Mouse (Mus musculus) MEL (cell line): ENCODE results near the gene Cntfr. TPM values are rescaled to one million over a fixed set of nuclear protein-coding genes. Genes with fewer than 3 reads are reported as not detected.

Source experiments
- DNase-seq: peaks from one replicate; pipeline ENCODE4 v3.0.0; 2011; ENCODE audit warnings: low read depth, low spot score
- H3K27ac ChIP-seq: 2 replicates; pipeline ENCODE4 v1.5.1; 2012; ENCODE audit warnings: low read depth, mild to moderate bottlenecking, control low read depth, low read length, moderate library complexity; ENCODE audit not compliant: control insufficient read depth
- H3K27me3 ChIP-seq, 2 experiments: fragments of 150-350 bp in 1 of 2; sonication (generic) in 1 of 2; 2 replicates each; pipeline ENCODE4 v1.6.1; 2012; ENCODE audit warnings: low read length in 2 of 2, mild to moderate bottlenecking in 2 of 2, improper control_type of control experiment in 1 of 2, moderate library complexity in 1 of 2; ENCODE audit not compliant: insufficient read depth in 2 of 2, control insufficient read depth in 1 of 2
- H3K36me3 ChIP-seq, 2 experiments: 2 replicates each; pipeline ENCODE4 v1.6.1; 2012 to 2014; ENCODE audit warnings: low read length in 2 of 2, improper control_type of control experiment in 1 of 2, inconsistent platforms in 1 of 2, mild to moderate bottlenecking in 1 of 2; ENCODE audit not compliant: insufficient read depth in 2 of 2, control insufficient read depth in 1 of 2
- H3K4me1 ChIP-seq, 2 experiments: fragments of 150-350 bp in 1 of 2; sonication (generic) in 1 of 2; 2 replicates each; pipeline ENCODE4 v1.6.1; 2012; ENCODE audit warnings: low read length in 2 of 2, improper control_type of control experiment in 1 of 2, mild to moderate bottlenecking in 1 of 2; ENCODE audit not compliant: insufficient read depth in 2 of 2, control insufficient read depth in 1 of 2
- H3K4me3 ChIP-seq, 2 experiments: fragments of 150-350 bp in 1 of 2; sonication (generic) in 1 of 2; 2 replicates each; pipeline ENCODE4 v1.5.1; 2012; ENCODE audit warnings: low read depth in 2 of 2, low read length in 2 of 2, mild to moderate bottlenecking in 2 of 2, moderate library complexity in 2 of 2, control low read depth in 1 of 2, improper control_type of control experiment in 1 of 2; ENCODE audit not compliant: control insufficient read depth in 1 of 2, insufficient read depth in 1 of 2
- H3K79me2 ChIP-seq: 2 replicates; pipeline ENCODE4 v1.6.1; 2012; ENCODE audit warnings: mild to moderate bottlenecking, low read length, moderate library complexity; ENCODE audit not compliant: control insufficient read depth, poor library complexity, insufficient read depth
- H3K9ac ChIP-seq: 2 replicates; pipeline ENCODE4 v1.6.1; 2012; ENCODE audit warnings: low read depth, mild to moderate bottlenecking, control low read depth, low read length, moderate library complexity; ENCODE audit not compliant: control insufficient read depth, poor library complexity, severe bottlenecking
- H3K9me3 ChIP-seq: fragments of 150-350 bp; sonication (generic); replicated peaks from 2 replicates; pipeline ENCODE4 v1.6.1; 2012; ENCODE audit warnings: mild to moderate bottlenecking, low read length, improper control_type of control experiment, moderate library complexity; ENCODE audit not compliant: insufficient read depth
- CHD1 ChIP-seq: IDR thresholded peaks from 2 replicates; pipeline ENCODE4 v1.6.1; 2012; ENCODE audit warnings: low read depth, mild to moderate bottlenecking, inconsistent platforms, low read length, improper control_type of control experiment
- CTCF ChIP-seq, 3 experiments: IDR thresholded peaks in 2 of 3; conservative IDR thresholded peaks in 1 of 3; 2 replicates each; pipeline ENCODE4 v1.5.1; 2011 to 2012; ENCODE audit warnings: low read length in 3 of 3, low read depth in 2 of 3, mild to moderate bottlenecking in 2 of 3, improper control_type of control experiment in 1 of 3, inconsistent platforms in 1 of 3, mixed read lengths in 1 of 3, moderate library complexity in 1 of 3; ENCODE audit not compliant: control insufficient read depth in 1 of 3, insufficient read depth in 1 of 3, poor library complexity in 1 of 3, severe bottlenecking in 1 of 3
- E2F4 ChIP-seq: IDR thresholded peaks from 2 replicates; pipeline ENCODE4 v1.6.1; 2011; ENCODE audit warnings: low read depth, low read length, improper control_type of control experiment, borderline replicate concordance
- ELF1 ChIP-seq: IDR thresholded peaks from 2 replicates; pipeline ENCODE4 v1.6.1; 2014; ENCODE audit warnings: low read depth, mild to moderate bottlenecking, inconsistent platforms, low read length, improper control_type of control experiment, moderate library complexity
- EP300 ChIP-seq, 2 experiments: IDR thresholded peaks; 2 replicates each; pipeline ENCODE4 v1.6.1; 2011; ENCODE audit warnings: improper control_type of control experiment in 2 of 2, low read length in 2 of 2, low read depth in 1 of 2, mild to moderate bottlenecking in 1 of 2
- ETS1 ChIP-seq: IDR thresholded peaks from 2 replicates; pipeline ENCODE4 v1.6.1; 2012; ENCODE audit warnings: low read depth, mild to moderate bottlenecking, inconsistent platforms, low read length, improper control_type of control experiment, moderate library complexity
- GABPA ChIP-seq: IDR thresholded peaks from 2 replicates; pipeline ENCODE4 v1.6.1; 2012; ENCODE audit warnings: low read depth, mild to moderate bottlenecking, inconsistent platforms, low read length, improper control_type of control experiment, moderate library complexity
- GATA1 ChIP-seq: IDR thresholded peaks from 2 replicates; pipeline ENCODE4 v1.6.1; 2011; ENCODE audit warnings: low read depth, low read length, improper control_type of control experiment
- HCFC1 ChIP-seq: IDR thresholded peaks from 2 replicates; pipeline ENCODE4 v1.6.1; 2012; ENCODE audit warnings: low read depth, mild to moderate bottlenecking, inconsistent platforms, low read length, improper control_type of control experiment, moderate library complexity
- JUND ChIP-seq: IDR thresholded peaks from 2 replicates; pipeline ENCODE4 v1.6.1; 2011; ENCODE audit warnings: low read depth, mild to moderate bottlenecking, improper control_type of control experiment, low read length
- KAT2A ChIP-seq: conservative IDR thresholded peaks from 2 replicates; pipeline ENCODE4 v1.6.1; 2012; ENCODE audit warnings: low read depth, low read length, improper control_type of control experiment, inconsistent platforms
- MAFK ChIP-seq: IDR thresholded peaks from 2 replicates; pipeline ENCODE4 v1.6.1; 2011; ENCODE audit warnings: low read depth, mild to moderate bottlenecking, low read length, improper control_type of control experiment, borderline replicate concordance
- MAX ChIP-seq: IDR thresholded peaks from 2 replicates; pipeline ENCODE4 v1.6.1; 2011; ENCODE audit warnings: low read length, improper control_type of control experiment
- MAZ ChIP-seq: IDR thresholded peaks from 2 replicates; pipeline ENCODE4 v1.6.1; 2012; ENCODE audit warnings: low read depth, mild to moderate bottlenecking, inconsistent platforms, low read length, improper control_type of control experiment
- MYC ChIP-seq: IDR thresholded peaks from 2 replicates; pipeline ENCODE4 v1.6.1; 2011; ENCODE audit warnings: low read depth, mild to moderate bottlenecking, low read length, improper control_type of control experiment, moderate library complexity
- NELFE ChIP-seq: IDR thresholded peaks from 2 replicates; pipeline ENCODE4 v1.6.1; 2011; ENCODE audit warnings: low read depth, low read length, improper control_type of control experiment
- NRF1 ChIP-seq: IDR thresholded peaks from 2 replicates; pipeline ENCODE4 v1.6.1; 2014; ENCODE audit warnings: low read depth, mild to moderate bottlenecking, inconsistent platforms, low read length, improper control_type of control experiment, moderate library complexity; ENCODE audit not compliant: poor library complexity, insufficient read depth, severe bottlenecking
- POLR2A ChIP-seq, 2 experiments: IDR thresholded peaks; 2 replicates each; pipeline ENCODE4 v1.6.1; 2011 to 2012; ENCODE audit warnings: low read length in 2 of 2, mild to moderate bottlenecking in 2 of 2, control low read depth in 1 of 2, improper control_type of control experiment in 1 of 2, low read depth in 1 of 2, moderate library complexity in 1 of 2; ENCODE audit not compliant: control insufficient read depth in 1 of 2, insufficient read depth in 1 of 2, poor library complexity in 1 of 2
- POLR2AphosphoS2 ChIP-seq: IDR thresholded peaks from 2 replicates; pipeline ENCODE4 v1.6.1; 2011; ENCODE audit warnings: low read length, improper control_type of control experiment
- RAD21 ChIP-seq: IDR thresholded peaks from 2 replicates; pipeline ENCODE4 v1.6.1; 2011; ENCODE audit warnings: mild to moderate bottlenecking, low read depth, low read length, improper control_type of control experiment
- RCOR1 ChIP-seq: IDR thresholded peaks from 2 replicates; pipeline ENCODE4 v1.6.1; 2012; ENCODE audit warnings: low read depth, mild to moderate bottlenecking, inconsistent platforms, low read length, improper control_type of control experiment
- SIN3A ChIP-seq: IDR thresholded peaks from 2 replicates; pipeline ENCODE4 v1.6.1; 2012; ENCODE audit warnings: low read length, improper control_type of control experiment, inconsistent platforms
- TAL1 ChIP-seq: IDR thresholded peaks from 2 replicates; pipeline ENCODE4 v1.6.1; 2012; ENCODE audit warnings: mild to moderate bottlenecking, inconsistent platforms, low read length, moderate library complexity, mixed read lengths
- TBP ChIP-seq: IDR thresholded peaks from 2 replicates; pipeline ENCODE4 v1.8.0; 2011; ENCODE audit warnings: low read depth, low read length, improper control_type of control experiment
- USF1 ChIP-seq: IDR thresholded peaks from 2 replicates; pipeline ENCODE4 v1.6.1; 2014; ENCODE audit warnings: low read depth, mild to moderate bottlenecking, inconsistent platforms, low read length, improper control_type of control experiment, moderate library complexity
- ZC3H11A ChIP-seq: IDR thresholded peaks from 2 replicates; pipeline ENCODE4 v1.6.1; 2012; ENCODE audit warnings: low read depth, mild to moderate bottlenecking, inconsistent platforms, low read length, improper control_type of control experiment
- ZKSCAN1 ChIP-seq: IDR thresholded peaks from 2 replicates; pipeline ENCODE4 v1.6.1; 2012; ENCODE audit warnings: low read depth, mild to moderate bottlenecking, inconsistent platforms, low read length, improper control_type of control experiment, moderate library complexity
- polyA plus RNA-seq, 2 experiments: library from polyadenylated mRNA; stranded (reverse) in 1 of 2; unstranded in 1 of 2; fragments of >175 nt in 1 of 2; fragments of >200 nt in 1 of 2; gene quantifications; 2 replicates each; pipeline versions ENCODE4 v1.2.1 to v1.2.4; 2012; ENCODE audit warnings: low replicate concordance in 2 of 2, low read depth in 1 of 2; ENCODE audit not compliant: insufficient read length in 2 of 2, insufficient read depth in 1 of 2, missing spikeins in 1 of 2
- total RNA-seq: library from RNA; depleted of rRNA; stranded (reverse); fragments of 300-350 nt; gene quantifications from 2 replicates; pipeline ENCODE4 v1.2.3, GENCODE M21; 2012

Gene Cntfr
- total and polyA plus RNA-seq, 3 experiments: not detected

GRCm38 (mm10) chr4:41631390-41631789 is 65.5 kb downstream of the Cntfr start:
- Histone ChIP-seq H3K36me3 (no peaks in the 10 kb centered on the region), H3K27me3 (peaks cover 14 to 27% of the 10 kb centered on the region in 2 experiments), H3K9ac (no peak overlapping the region), H3K79me2 (no peaks in the 10 kb centered on the region), H3K27ac (no peak overlapping the region), H3K4me1 (no peaks in the 10 kb centered on the region), H3K9me3 (no peaks in the 10 kb centered on the region), H3K4me3 (no peak overlapping the region)
- DNase-seq: no peak
- TF ChIP-seq RCOR1 (no peak), POLR2AphosphoS2 (no peak), ZC3H11A (no peak), RAD21 (no peak), CHD1 (no peak), MAFK (no peak), MYC (no peak), POLR2A (IDR thresholded peaks at IDR 0.05; ENCODE audit: control insufficient read depth in 1 of 2, insufficient read depth in 1 of 2, low read depth in 1 of 2, low read length in 2 of 2, poor library complexity in 1 of 2) (no peak), ETS1 (no peak), E2F4 (no peak)

GRCm38 (mm10) chr4:41630196-41630595 is 66.7 kb downstream of the Cntfr start:
- DNase-seq: no peak
- H3K27me3 ChIP-seq: peaks cover 11 to 27% of the 10 kb centered on the region in 2 experiments

GRCm38 (mm10) chr4:41628202-41628927 is 68.5 kb downstream of the Cntfr start:
- H3K27me3 ChIP-seq: peaks cover 10 to 24% of the 10 kb centered on the region in 2 experiments
- no peak overlapping the region for H3K9ac ChIP-seq
- TF ChIP-seq MAX: no peak
- TF ChIP-seq TBP: no peak
- no peak for TF ChIP-seq USF1
- no peak for TF ChIP-seq NELFE
- no peak for TF ChIP-seq ELF1
- no peak for TF ChIP-seq GATA1
- TF ChIP-seq POLR2AphosphoS2: no peak
- TF ChIP-seq NRF1: no peak
- no peak for TF ChIP-seq CTCF (IDR thresholded peaks at IDR 0.05 in 2 of 3, conservative IDR thresholded peaks at IDR 0.05 in 1 of 3; ENCODE audit: control insufficient read depth in 1 of 3, insufficient read depth in 1 of 3, low read depth in 2 of 3, low read length in 3 of 3, poor library complexity in 1 of 3, severe bottlenecking in 1 of 3)
- no peak for TF ChIP-seq KAT2A
- TF ChIP-seq RCOR1: no peak
- TF ChIP-seq JUND: no peak
- TF ChIP-seq MAZ: no peak
- TF ChIP-seq, all 39 proteins: peak for 0
- Histone ChIP-seq H3K4me1 (no peaks in the 10 kb centered on the region), H3K9me3 (no peaks in the 10 kb centered on the region), H3K79me2 (no peaks in the 10 kb centered on the region), H3K36me3 (no peaks in the 10 kb centered on the region), H3K4me3 (no peak overlapping the region), H3K27ac (no peak overlapping the region)
- DNase-seq: peak; percentile 68

More at GRCm38 (mm10) chr4:41630196-41630595, 66.7 kb downstream of the Cntfr start:
- H3K36me3 ChIP-seq: no peaks in the 10 kb centered on the region
- no peak overlapping the region for H3K9ac ChIP-seq
- no peak overlapping the region for H3K27ac ChIP-seq
- no peaks in the 10 kb centered on the region for H3K9me3 ChIP-seq
- TF ChIP-seq EP300 (IDR thresholded peaks at IDR 0.05; ENCODE audit: low read depth in 1 of 2, low read length in 2 of 2) (no peak), CHD1 (no peak), RCOR1 (no peak), GABPA (no peak), ZKSCAN1 (no peak), SIN3A (no peak), E2F4 (no peak), RAD21 (no peak), HCFC1 (no peak), TAL1 (no peak)
- no peaks in the 10 kb centered on the region for H3K79me2 ChIP-seq
- H3K4me3 ChIP-seq: no peak overlapping the region
- no peaks in the 10 kb centered on the region for H3K4me1 ChIP-seq
